Mouse (Mus musculus): ENCODE measurements around the gene Zc3h18. TPM values are rescaled to one million over a fixed set of nuclear protein-coding genes. Genes with fewer than 3 reads are reported as not detected.

The Zc3h18 gene
- polyA plus RNA-seq, 1 experiment from 2014 or later = 67.6 TPM

DNA sequence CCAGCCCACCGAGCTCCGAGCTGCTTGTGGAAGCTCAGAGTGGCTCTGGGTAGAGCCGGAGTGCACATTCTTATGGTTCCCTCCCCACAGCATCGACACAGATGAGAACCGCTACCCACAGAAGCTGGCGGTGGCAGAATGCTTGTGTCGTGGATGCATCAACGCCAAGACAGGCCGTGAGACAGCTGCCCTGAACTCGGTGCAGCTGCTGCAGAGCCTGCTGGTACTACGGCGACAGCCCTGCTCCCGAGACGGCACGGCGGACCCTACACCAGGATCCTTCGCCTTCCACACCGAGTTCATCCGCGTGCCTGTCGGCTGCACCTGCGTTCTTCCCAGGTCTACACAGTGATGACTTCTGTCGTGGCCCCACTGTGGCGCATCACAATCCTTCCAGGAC lies 46.8 kb downstream of the Zc3h18 start:
- no peaks in the 10 kb centered on the region for H3K9me3 ChIP-seq
- H3K4me3 ChIP-seq = no peak overlapping the region
- peaks cover 14% of the 10 kb centered on the region for H3K36me3 ChIP-seq
- H3K4me1 ChIP-seq (replicated peaks) = no peaks in the 10 kb centered on the region
- no peak for DNase-seq (ENCODE audit: low spot score)
- no peak overlapping the region for H3K27ac ChIP-seq
- whole genome bisulfite sequencing = 87% methylated on average over 24 of the region's 24 CpGs
- no peaks in the 10 kb centered on the region for H3K27me3 ChIP-seq (ENCODE audit: insufficient read depth, poor library complexity, severe bottlenecking)

DNA sequence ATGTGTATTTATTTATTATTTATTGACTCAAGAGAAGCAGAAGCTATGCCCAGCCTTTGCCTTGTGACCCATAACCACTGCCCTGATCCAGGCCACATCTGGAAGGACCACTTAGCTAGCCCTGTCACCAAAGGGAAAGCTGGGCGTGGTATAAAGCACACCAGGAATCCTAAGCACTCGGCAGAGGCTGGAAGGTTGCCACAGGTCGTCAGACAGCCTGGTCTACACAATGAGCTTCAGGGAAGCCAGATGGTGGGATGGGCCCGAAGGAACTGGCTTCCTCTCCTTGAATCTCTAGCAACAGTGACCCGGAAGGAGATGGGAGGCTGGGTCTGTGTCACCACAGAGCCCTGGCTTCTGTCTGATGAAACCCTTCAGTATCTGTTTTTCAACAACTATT lies 47.2 kb downstream of the Zc3h18 start:
- H3K4me3 ChIP-seq = no peak overlapping the region
- H3K27me3 ChIP-seq (ENCODE audit: insufficient read depth, poor library complexity, severe bottlenecking) = no peaks in the 10 kb centered on the region
- no peak for DNase-seq (ENCODE audit: low spot score)
- peaks cover 9% of the 10 kb centered on the region for H3K36me3 ChIP-seq
- H3K27ac ChIP-seq = no peak overlapping the region
- WGBS = 60% methylated on average over 5 of the region's 5 CpGs
- no peaks in the 10 kb centered on the region for H3K4me1 ChIP-seq (replicated peaks)
- no peaks in the 10 kb centered on the region for H3K9me3 ChIP-seq

DNA sequence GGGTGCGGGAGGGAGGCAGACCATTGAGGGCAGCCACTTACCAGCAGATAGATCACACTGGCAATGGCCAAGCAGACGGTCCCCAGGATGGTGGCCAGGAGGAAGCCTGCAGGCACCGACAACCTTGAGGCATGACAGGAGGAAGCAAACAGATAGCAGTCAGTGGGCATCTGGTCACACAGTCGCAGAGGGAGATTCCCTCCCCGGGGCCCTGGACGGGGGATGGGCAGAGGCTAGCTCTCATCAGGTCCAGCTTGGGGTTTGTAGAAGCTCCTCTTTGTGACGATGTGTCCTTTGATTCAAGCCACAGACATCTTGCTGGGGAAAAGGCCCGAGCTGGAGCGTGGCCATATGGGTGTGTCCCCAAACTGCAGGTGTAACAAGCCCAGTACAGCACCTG lies 49.7 kb downstream of the Zc3h18 start:
- no peak for DNase-seq (ENCODE audit: low spot score)
- 0 out of 2 replicates have a peak overlapping the region, but pooled peaks have one; percentile 35 for H3K27ac ChIP-seq
- WGBS = 77% methylated on average over 9 of the region's 9 CpGs
- H3K4me1 ChIP-seq (replicated peaks) = peaks cover 8% of the 10 kb centered on the region; the same call in 1 of the 2 replicates
- no peaks in the 10 kb centered on the region for H3K36me3 ChIP-seq
- H3K27me3 ChIP-seq (ENCODE audit: insufficient read depth, poor library complexity, severe bottlenecking) = no peaks in the 10 kb centered on the region
- no peak overlapping the region for H3K4me3 ChIP-seq
- no peaks in the 10 kb centered on the region for H3K9me3 ChIP-seq

DNA sequence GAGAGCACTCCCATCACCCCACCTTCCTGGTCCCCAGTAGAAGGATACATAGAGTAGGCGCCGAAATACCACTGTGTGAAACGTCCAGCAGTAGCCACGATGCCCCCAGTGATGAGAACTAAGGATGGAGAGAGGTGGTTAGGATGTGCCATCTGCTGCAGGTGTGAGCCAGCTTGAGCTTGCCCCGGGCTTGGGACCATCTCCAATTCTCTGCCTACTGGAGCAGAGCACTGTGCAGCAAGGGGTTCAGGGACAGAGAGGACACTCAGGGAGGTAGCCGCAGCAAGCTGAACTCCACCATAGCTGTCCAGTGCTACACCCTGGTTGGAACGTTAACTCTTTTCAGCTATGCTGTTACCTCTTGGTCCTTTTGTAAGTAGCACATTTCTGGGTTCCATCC lies 51.2 kb downstream of the Zc3h18 start:
- Histone ChIP-seq H3K36me3 (no peaks in the 10 kb centered on the region), H3K27ac (no peak overlapping the region), H3K9me3 (no peaks in the 10 kb centered on the region), H3K4me3 (no peak overlapping the region), H3K4me1 (replicated peaks) (peaks cover 21% of the 10 kb centered on the region), H3K27me3 (ENCODE audit: insufficient read depth, poor library complexity, severe bottlenecking) (peaks cover 6% of the 10 kb centered on the region; the same call in 1 of the 2 replicates)
- 90% methylated on average over 7 of the region's 7 CpGs for WGBS
- DNase-seq (ENCODE audit: low spot score) = no peak

DNA sequence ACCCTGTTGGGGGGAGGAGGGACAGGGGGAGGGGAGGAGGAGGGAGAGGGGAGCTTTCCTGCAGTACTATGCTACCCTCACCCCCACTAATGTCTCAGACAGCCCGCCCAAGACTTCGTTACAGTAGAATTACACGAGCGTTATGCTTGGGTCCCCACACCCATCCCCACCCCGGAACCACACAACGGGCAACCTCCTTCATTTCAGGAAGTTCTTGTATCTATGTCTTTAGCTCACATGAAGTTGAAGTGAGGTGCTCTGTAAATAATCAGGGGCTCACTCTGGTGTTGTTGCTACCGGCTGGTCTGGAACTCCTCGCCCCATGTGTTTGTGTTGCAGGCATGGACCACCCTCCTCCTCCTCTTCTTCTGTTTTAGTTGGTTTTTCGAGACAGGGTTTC lies 51.8 kb downstream of the Zc3h18 start:
- peaks cover 6% of the 10 kb centered on the region; the same call in 1 of the 2 replicates for H3K27me3 ChIP-seq (ENCODE audit: insufficient read depth, poor library complexity, severe bottlenecking)
- H3K9me3 ChIP-seq = no peaks in the 10 kb centered on the region
- WGBS = 93% methylated on average over 9 of the region's 9 CpGs
- H3K27ac ChIP-seq = no peak overlapping the region
- H3K4me1 ChIP-seq (replicated peaks) = peaks cover 26% of the 10 kb centered on the region
- DNase-seq (ENCODE audit: low spot score) = no peak
- H3K36me3 ChIP-seq = no peaks in the 10 kb centered on the region
- H3K4me3 ChIP-seq = no peak overlapping the region

DNA sequence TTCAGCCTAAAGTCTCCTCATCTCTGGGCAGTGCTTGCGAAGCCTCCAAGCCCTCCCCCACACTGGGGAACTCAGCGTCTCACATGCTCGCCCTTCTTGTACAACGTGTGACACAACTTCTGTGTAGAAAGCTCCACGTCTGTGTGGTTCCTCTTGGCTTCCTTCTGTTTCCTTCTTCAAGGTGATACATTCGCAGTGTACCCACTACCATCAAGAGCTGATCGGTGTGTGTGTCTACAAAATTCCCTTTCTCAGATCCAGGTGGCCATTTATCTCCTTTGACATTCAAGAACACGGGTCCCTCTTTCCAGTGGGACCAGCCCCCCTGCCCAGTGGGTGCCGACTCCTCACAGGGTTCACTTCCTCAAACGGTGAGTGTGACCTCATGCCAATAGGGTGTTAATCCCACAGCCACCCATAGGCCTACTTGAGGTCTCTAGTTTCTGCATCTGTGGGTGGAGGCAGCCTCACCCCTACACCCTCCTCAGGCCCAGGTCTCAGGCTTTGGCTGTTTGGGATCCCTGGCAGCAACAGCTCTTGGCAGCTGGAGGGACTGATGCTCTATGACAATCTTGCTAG lies 53.7 kb downstream of the Zc3h18 start:
- Histone ChIP-seq H3K36me3 (peaks cover 18% of the 10 kb centered on the region), H3K4me3 (no peak overlapping the region), H3K9me3 (no peaks in the 10 kb centered on the region), H3K27me3 (ENCODE audit: insufficient read depth, poor library complexity, severe bottlenecking) (peaks cover 6% of the 10 kb centered on the region; the same call in 1 of the 2 replicates), H3K4me1 (replicated peaks) (peaks cover 32% of the 10 kb centered on the region), H3K27ac (no peak overlapping the region)
- no peak for DNase-seq (ENCODE audit: low spot score)
- 81% methylated on average over 10 of the region's 10 CpGs for WGBS

DNA sequence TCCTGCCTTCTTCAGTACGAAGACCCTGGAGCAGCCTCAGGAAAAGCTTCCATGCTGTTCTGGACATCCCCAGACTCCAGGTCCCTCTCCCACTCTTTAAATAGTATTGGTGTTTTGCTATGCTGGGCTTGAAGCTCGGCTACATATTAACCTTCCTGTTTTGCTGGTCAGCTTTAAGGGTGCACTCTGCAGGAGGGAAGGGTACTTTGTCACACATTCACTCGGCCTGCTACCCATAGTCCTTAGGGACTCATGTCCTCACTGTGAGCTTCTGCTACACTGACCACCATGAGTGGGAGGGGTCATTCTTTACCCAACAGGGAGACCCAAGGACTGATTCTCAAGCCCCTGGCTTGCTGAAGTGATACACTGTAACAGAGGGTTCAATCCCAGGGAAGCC lies 54.2 kb downstream of the Zc3h18 start:
- H3K27ac ChIP-seq = no peak overlapping the region

DNA sequence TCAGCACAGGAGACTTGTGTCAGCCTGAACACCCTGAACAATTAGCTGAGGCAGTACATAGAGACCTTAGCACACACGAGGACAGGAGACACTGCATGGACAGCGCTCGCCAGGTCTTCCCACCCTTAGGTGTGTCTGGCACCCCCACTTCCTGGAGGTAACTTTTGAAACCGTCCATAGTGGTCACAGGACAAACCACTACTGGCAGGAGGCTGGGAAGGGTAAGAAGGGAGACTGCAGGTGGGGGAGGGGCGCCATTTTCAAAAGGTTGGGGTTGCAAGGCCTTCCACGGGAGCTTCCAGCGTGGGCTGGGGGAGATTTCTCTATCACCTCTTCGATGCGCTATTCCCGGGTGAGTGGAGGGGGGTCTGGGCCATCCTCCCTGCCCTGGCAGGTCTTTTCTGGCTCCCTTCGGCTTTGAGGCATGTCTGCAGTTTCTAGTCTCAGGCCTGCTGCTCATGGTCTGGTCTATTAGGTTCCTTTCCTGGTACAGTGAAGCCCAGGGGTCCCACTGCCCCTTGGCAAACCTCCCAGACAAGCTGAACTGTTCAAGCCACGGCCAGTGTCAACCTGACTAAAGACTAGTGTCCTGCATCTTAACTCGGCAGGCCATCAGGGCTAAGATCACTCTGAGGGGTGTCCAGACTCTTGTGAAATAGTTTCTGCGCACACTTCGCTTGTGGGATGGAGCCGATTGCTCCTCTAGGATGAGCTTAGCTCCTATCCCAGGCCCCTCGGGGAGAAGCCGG lies 55.5 kb downstream of the Zc3h18 start:
- peak overlapping the region; percentile 62 for H3K4me3 ChIP-seq
- peaks cover 35% of the 10 kb centered on the region for H3K36me3 ChIP-seq
- peaks cover 32% of the 10 kb centered on the region for H3K4me1 ChIP-seq (replicated peaks)
- peak overlapping the region; percentile 86 for H3K27ac ChIP-seq
- 39% methylated on average over 18 of the region's 18 CpGs for WGBS
- DNase-seq (ENCODE audit: low spot score) = no peak
- H3K27me3 ChIP-seq (ENCODE audit: insufficient read depth, poor library complexity, severe bottlenecking) = peaks cover 6% of the 10 kb centered on the region; the same call in 1 of the 2 replicates
- peaks cover 5% of the 10 kb centered on the region; the same call in 1 of the 2 replicates for H3K9me3 ChIP-seq

More for the DNA sequence above, 54.2 kb downstream of the Zc3h18 start:
- H3K4me1 ChIP-seq (replicated peaks) = peaks cover 32% of the 10 kb centered on the region
- peaks cover 6% of the 10 kb centered on the region; the same call in 1 of the 2 replicates for H3K27me3 ChIP-seq (ENCODE audit: insufficient read depth, poor library complexity, severe bottlenecking)
- 82% methylated on average over 3 of the region's 3 CpGs for WGBS
- DNase-seq (ENCODE audit: low spot score) = no peak
- peaks cover 4% of the 10 kb centered on the region; the same call in 1 of the 2 replicates for H3K9me3 ChIP-seq
- no peak overlapping the region for H3K4me3 ChIP-seq
- peaks cover 23% of the 10 kb centered on the region for H3K36me3 ChIP-seq

DNA sequence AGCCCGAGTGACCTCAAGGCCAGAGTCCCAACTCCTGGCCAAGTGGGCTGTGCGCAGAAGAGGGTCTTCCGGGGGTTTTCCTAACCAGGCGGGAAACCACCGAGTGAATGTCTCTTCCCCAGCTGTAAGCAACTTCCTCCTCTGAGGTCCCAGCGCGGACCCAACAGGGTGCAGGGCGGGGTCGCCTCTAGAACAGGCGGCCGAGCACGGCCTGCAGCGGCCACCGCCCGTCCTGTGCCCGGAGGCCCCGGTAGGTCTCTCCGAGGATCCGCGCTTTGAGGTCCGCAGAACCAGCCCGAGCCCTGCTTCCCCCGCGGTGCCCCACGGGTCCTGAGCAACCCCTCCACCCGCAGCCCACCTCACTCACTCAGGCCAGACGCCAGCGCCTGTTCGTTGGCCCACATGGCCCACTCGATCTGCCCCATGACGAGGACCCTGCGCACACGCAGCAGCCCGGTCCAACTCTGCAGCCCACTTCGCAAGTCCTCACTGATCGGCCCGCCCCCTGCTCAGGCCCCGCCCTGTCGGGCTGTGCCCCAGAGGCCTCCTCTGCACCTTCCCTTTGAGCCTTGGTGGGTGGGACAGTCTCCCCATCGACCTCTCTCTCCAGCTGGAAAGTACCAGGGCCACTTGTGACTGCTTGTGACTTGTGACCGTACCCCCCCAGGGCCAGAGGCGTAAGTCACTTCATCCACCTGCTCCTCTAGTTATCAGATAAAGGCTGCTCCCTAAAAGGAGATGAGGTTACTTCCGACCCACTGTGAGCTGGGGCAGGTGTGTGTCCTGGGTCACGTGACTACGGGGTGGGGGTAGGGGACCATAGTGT lies 56.2 kb downstream of the Zc3h18 start, which contains the start of gene Cyba:
TSS of gene Cyba (minus strand) at position 488 of the 826 bp plus-strand sequence.
- Histone ChIP-seq H3K4me1 (replicated peaks) (peaks cover 32% of the 10 kb centered on the region), H3K36me3 (peaks cover 43% of the 10 kb centered on the region), H3K27me3 (ENCODE audit: insufficient read depth, poor library complexity, severe bottlenecking) (peaks cover 6% of the 10 kb centered on the region; the same call in 1 of the 2 replicates), H3K4me3 (peak within 1 kb of the TSS; percentile 62), H3K9me3 (peaks cover 5% of the 10 kb centered on the region; the same call in 1 of the 2 replicates), H3K27ac (peak within 1 kb of the TSS; percentile 86)
- DNase-seq (ENCODE audit: low spot score) = peak; percentile 60
- 5% methylated on average over 45 of the region's 45 CpGs for WGBS

DNA sequence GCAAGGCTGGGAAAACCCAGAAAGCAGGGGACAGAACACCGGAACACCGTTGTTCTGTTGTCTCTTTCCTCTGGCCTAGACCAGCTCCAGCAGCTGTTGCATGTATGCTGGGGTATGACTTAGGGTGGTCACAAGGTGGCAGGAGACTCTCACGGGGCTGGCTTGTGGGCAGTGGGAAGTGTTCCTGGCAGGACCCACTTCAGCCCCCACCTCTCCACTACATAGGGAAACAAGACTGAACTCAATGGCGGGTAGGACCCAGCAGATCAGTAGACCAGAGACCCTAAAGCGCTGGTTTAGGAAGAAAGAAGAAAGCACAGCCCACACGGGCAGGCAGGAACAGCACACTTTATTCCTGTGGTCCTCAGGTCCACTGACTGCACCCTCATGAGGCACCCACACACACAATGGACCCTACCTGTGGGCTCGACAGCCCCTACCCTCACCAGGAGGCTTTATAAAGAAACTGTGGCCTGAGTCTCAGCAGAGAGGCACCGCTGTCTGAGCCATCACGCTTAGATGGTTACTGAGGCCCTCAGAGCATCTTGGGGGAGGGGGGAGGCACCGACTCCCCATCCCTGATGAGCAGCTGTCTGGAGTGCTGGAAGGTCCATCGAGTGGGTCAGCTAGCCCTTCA lies 57.0 kb downstream of the Zc3h18 start:
- Histone ChIP-seq H3K4me3 (peak overlapping the region; percentile 62; the same call in 1 of the 2 replicates), H3K9me3 (peaks cover 5% of the 10 kb centered on the region; the same call in 1 of the 2 replicates), H3K36me3 (peaks cover 50% of the 10 kb centered on the region), H3K27me3 (ENCODE audit: insufficient read depth, poor library complexity, severe bottlenecking) (peaks cover 6% of the 10 kb centered on the region; the same call in 1 of the 2 replicates), H3K4me1 (replicated peaks) (peaks cover 35% of the 10 kb centered on the region), H3K27ac (peak overlapping the region; percentile 86)
- WGBS = 75% methylated on average over 11 of the region's 11 CpGs
- DNase-seq (ENCODE audit: low spot score) = peak; percentile 15

DNA sequence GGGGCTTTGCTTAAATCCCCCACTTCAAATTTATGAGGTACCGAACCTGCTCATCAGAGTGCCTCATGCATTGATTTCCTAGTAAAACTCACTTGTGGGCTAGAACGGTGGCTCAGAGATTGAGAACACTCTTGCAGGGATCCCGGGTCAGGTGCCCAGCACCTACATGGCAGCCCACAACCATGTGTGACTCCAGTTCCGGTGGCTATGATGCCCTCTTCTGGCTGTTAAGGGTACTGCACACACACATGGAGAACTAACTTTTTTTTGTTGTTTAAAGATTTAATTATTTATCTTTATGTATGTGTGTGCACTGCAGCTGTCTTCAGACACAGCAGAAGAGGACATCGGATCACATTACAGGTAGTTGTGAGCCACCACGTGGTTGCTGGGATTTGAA lies 59.0 kb downstream of the Zc3h18 start:
- peaks cover 5% of the 10 kb centered on the region; the same call in 1 of the 2 replicates for H3K9me3 ChIP-seq
- peaks cover 70% of the 10 kb centered on the region for H3K36me3 ChIP-seq
- 91% methylated on average over 6 of the region's 6 CpGs for WGBS
- no peak for DNase-seq (ENCODE audit: low spot score)
- no peak overlapping the region for H3K27ac ChIP-seq
- no peak overlapping the region for H3K4me3 ChIP-seq
- peaks cover 6% of the 10 kb centered on the region; the same call in 1 of the 2 replicates for H3K27me3 ChIP-seq (ENCODE audit: insufficient read depth, poor library complexity, severe bottlenecking)
- peaks cover 33% of the 10 kb centered on the region for H3K4me1 ChIP-seq (replicated peaks)

DNA sequence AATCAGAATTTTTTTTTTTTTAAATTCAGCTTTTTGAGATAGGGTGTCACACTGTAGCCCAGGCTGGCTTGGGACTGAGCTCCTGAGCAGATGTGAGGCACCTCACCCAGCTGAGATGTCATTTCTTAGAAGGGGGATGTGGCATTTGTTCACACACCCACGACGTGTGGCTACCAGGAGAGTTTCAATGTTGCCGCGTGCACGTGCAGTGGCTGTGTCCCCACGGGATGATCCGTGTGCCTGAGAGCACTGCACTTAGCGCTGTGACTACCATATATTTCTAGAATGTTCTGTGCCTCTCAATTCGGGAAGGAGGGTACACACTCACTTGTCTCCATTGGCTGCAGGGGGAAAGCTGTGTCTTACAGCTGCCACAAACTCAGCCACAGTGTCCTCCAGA lies 59.7 kb downstream of the Zc3h18 start:
- DNase-seq (ENCODE audit: low spot score) = no peak
- H3K36me3 ChIP-seq = peaks cover 71% of the 10 kb centered on the region

More for the DNA sequence above, 59.7 kb downstream of the Zc3h18 start:
- 93% methylated on average over 9 of the region's 9 CpGs for WGBS
- no peak overlapping the region for H3K27ac ChIP-seq
- H3K9me3 ChIP-seq = peaks cover 5% of the 10 kb centered on the region; the same call in 1 of the 2 replicates
- no peak overlapping the region for H3K4me3 ChIP-seq
- H3K4me1 ChIP-seq (replicated peaks) = peaks cover 28% of the 10 kb centered on the region
- peaks cover 6% of the 10 kb centered on the region; the same call in 1 of the 2 replicates for H3K27me3 ChIP-seq (ENCODE audit: insufficient read depth, poor library complexity, severe bottlenecking)
